Mouse (Mus musculus): Measurements from ENCODE around the gene Pdzrn3.
A peak's percentile ranks its signal among the peaks of the same experiment; 100 is the strongest.

Pdzrn3 gene

DNA sequence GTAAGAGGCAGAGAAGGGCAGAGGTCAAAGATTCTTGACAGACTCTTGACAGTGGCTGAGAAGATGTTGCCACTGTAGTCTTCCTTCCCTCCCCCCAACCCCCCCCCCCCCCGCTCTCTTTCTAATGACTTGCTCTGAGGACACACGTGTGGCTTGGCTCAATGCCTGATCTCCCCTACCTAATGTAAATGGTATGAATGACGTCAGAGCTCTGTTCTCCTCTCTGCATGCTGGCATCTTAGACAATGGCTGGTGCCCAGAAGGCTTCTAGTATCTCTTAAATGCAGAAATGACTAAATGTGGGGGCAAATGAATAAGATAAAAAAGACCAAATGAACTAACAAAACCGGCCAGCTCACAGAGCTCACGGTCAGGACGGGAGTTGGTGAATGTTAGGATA, 49.2 kb downstream of the Pdzrn3 start:
- no peak for DNase-seq (ENCODE audit: low read depth, low spot score)

- DNase-seq (ENCODE audit: low read depth, low spot score) = no peak
Observed at GRCm38 (mm10) chr6:101327741-101328140, 50.0 kb downstream of the Pdzrn3 start.

GRCm38 (mm10) chr6:101327196-101327595, 50.5 kb downstream of the Pdzrn3 start:
- DNase-seq (ENCODE audit: low read depth, low spot score) = no peak

GRCm38 (mm10) chr6:101325842-101326639, 51.7 kb downstream of the Pdzrn3 start:
- DNase-seq (ENCODE audit: low read depth, low spot score) = no peak

DNA sequence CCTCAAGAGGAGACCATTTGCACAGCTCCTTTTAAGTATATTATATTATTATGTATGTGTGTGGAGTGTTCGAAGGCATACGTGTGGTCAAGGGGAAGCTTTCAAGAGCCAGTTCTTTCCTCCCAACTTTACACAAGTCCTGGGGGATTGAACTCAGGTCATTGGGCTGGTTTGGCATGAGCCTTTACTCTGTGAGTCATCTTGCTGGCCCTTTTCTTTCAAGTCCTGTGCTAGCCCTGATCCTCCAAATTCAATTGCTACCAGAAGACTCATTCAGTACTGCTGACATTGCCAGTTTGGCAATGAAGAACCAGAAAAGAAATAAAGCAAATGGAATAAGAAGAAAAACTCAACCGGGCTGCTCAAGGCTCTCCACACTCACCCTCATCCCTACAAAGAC, 55.1 kb downstream of the Pdzrn3 start:
- no peak for DNase-seq (ENCODE audit: low read depth, low spot score)

GRCm38 (mm10) chr6:101320386-101320785, 57.3 kb downstream of the Pdzrn3 start:
- DNase-seq (ENCODE audit: low read depth, low spot score) = no peak

GRCm38 (mm10) chr6:101319374-101319967, 58.2 kb downstream of the Pdzrn3 start:
- DNase-seq (ENCODE audit: low read depth, low spot score) = no peak

DNA sequence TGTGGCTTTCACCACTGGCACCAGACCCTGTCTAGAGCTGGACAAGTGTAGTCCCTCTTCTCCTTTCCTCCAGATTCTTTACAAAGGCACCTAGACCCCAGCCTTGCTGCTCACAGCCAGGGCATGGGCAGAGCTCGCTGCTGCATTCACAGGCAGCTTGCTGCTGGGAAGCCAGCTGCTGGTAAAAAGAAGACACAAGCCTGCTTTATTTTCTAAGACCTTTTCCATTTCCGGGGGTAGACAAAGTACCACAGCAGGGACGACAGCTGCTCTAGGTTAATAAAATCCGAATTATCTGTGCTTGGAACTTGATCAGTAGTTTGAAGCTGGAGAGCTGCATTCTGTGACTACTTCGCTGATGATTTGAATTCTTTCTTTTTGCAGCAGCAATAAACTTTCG, 59.2 kb downstream of the Pdzrn3 start:
- no peak for DNase-seq (ENCODE audit: low read depth, low spot score)

DNA sequence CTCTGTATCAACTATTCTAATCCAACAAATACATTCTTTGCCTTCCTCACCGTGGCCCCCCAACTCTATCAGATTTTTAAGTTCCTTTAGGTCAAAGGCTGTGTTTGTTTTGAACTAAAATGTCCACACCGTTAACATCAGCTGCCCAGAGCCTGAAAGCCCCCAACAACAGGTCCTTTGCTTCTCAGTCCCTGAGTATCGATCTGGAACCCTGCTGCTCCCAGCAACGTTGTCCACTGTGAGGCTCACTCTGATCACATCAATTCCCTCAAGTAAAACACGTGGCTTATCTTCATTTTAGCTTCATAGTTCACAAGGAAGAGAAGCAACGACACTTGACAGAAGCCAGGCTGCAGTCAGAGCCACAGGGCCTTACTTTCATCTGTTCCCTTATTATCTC, 66.3 kb downstream of the Pdzrn3 start:
- DNase-seq (ENCODE audit: low read depth, low spot score) = no peak

GRCm38 (mm10) chr6:101310491-101310890, 67.2 kb downstream of the Pdzrn3 start:
- no peak for DNase-seq (ENCODE audit: low read depth, low spot score)

- peak; percentile 31 for DNase-seq (ENCODE audit: low read depth, low spot score)
Observed at GRCm38 (mm10) chr6:101307964-101308531, 69.6 kb downstream of the Pdzrn3 start.

DNA sequence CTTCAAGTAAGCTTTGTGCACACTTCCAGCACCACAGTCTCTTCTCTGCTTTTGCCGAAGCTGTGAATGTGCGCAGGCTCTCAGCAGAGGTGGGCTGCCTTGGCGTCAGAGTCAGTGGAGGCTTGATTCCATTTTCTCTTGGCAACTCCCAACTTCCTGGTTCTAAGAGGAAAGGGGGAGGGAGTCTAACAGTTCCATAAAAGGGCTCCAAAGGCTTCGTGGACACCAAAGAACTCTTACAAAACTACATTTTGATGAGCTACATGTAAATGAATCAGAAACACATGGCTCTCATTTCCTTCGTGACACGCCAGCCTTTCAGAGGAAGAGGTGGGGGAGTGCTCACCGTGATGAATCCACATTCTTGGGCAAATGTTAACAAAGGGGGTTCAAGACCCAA, 70.9 kb downstream of the Pdzrn3 start:
- DNase-seq (ENCODE audit: low read depth, low spot score) = no peak

DNA sequence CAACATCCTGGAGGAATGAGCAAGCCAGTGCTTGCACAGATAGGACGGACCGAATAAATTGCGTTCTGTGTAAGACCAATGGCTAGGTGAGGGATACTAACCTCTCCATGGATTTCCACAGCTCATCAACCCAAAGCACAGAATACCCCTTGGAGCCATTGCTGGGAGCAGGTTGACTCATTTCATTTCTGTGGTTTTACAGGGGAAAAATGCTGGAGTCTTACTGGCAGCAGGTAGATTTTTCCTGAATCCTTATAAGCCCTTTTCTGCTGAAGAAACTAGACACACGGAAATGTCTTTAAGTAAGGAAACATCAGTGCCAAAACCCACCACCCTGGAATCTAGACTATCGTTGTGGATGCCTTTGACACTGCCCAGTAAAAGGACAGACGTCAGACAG, 72.2 kb downstream of the Pdzrn3 start:
- DNase-seq (ENCODE audit: low read depth, low spot score) = no peak

DNA sequence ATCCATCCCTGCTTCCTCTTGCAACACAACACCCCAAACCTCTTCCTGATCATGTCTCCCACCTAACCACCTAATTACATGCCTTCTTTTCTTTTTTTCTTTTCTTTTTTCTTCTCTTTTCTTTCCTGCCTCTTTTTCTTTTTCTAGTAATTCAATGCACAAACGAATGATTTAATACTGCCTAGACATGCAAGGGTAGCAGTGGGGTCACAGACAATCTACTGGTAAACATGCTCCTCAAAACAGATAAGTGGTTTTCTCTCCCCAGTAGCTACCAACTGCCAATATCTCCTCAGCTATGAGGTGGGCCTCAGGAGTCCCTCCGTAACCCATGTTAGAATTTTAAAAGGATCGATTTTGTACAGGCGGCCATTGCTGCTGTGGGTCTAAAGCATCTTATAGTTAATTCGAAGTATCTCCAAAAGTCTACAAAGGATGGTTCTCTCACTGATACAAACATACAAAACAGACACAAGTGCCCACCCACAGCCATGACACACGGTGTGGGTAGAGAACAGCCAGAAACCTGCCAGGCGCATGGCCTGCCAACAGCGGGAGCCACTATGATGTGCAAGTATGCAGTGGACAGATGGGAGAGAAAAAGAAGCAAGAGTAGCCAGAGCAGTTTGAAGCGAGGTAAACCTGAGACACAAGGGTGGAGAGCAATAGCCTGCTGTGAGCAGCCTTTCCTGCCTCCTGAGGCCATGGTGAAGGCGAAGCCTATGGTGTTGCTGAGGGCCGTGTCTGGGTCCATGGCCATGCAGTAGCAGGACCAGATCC, 73.5 kb downstream of the Pdzrn3 start:
- no peak for DNase-seq (ENCODE audit: low read depth, low spot score)

DNA sequence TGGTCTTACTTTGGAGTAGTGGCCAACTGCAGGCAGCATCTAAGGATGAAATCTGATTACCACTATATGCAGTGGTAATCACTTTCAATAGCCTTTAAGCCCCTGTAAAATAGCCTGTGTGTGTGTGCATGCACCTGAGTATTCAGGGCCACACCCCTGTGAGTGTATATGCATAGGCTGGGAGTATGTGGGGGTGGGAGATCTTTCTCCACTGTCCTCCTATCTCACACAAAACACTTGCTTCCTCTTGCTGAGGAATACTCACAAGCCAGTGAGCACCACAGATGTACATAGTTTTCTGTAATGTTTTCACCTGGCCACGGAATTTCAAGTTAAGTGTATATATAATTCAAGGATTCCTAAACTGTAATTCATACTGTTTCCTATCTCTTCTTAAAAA, 74.2 kb downstream of the Pdzrn3 start:
- no peak for DNase-seq (ENCODE audit: low read depth, low spot score)

GRCm38 (mm10) chr6:101301154-101301553, 76.5 kb downstream of the Pdzrn3 start:
- no peak for DNase-seq (ENCODE audit: low read depth, low spot score)

DNA sequence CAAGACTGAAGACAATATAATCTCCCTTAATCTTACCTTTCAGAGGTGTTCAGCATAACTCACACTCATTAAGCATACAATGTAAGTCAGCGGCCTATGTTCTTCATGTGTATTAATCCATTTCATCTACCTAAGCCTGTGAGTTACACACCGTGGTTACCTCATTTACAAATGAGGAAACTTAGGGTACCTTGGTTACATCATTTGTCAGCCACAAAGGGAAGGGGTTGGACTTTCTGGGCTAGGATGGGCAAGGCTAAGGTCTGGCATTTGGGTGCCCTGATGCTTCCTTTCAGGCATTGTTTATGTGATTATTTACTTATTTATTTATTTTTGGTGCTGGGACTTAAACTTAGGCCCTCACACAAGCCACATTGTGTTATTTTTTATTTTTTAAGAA, 78.3 kb downstream of the Pdzrn3 start:
- DNase-seq (ENCODE audit: low read depth, low spot score) = no peak

GRCm38 (mm10) chr6:101297563-101298520, 79.9 kb downstream of the Pdzrn3 start:
- no peak for DNase-seq (ENCODE audit: low read depth, low spot score)

DNA sequence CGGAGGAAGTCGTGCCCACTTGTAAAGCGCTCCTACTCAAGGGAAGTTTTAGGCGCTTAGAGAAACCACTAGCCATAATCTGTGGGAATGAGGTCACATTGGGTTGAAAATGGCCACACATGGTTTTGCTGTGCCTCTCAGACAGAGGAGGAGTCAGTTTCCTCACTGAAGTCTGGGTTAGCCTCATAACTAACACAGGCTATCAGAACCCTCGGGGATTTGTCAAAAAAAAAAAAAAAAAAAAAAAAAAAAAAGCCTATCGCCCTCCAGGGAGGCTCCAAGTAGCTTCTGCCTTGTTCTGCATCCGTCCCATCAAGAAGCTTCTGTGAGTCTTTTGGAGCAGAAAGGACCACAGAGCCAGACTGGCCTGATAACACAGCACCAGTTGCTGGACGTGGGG, 80.7 kb downstream of the Pdzrn3 start:
- no peak for DNase-seq (ENCODE audit: low read depth, low spot score)

- DNase-seq (ENCODE audit: low read depth, low spot score) = no peak
Observed at GRCm38 (mm10) chr6:101296280-101296679, 81.4 kb downstream of the Pdzrn3 start.

GRCm38 (mm10) chr6:101293036-101293572, 84.6 kb downstream of the Pdzrn3 start:
- DNase-seq (ENCODE audit: low read depth, low spot score) = no peak

Measured in retina, postnatal 7 days (tissue).